Mouse (Mus musculus) layer of hippocampus, adult 18-20 months (tissue): ENCODE data around the gene Ercc1. TPM values are rescaled to one million over a fixed set of nuclear protein-coding genes. Genes with fewer than 3 reads are reported as not detected.

ENCODE experiments used
- DNase-seq, 2 experiments: peaks; one replicate each; pipeline ENCODE4 v3.0.0; 2022; ENCODE audit warnings: low spot score in 2 of 2
- long read RNA-seq: library from polyadenylated mRNA; stranded (forward); transcript quantifications from one replicate; pipeline ENCODE4 v2.0.0, GENCODE M21; 2021
- total RNA-seq, 2 experiments: library from RNA; stranded (reverse); gene quantifications; 2 replicates each; pipeline ENCODE4 v1.2.3; 2021

The Ercc1 gene
- 10 to 100 TPM; 47.7 to 49.0 TPM for total RNA-seq
- long read RNA-seq, transcript Ercc1-201 (10 exons, 1,375 nt): major isoform, 11 of 19 reads
- long read RNA-seq, partial matches to known transcripts: 3 of 19 reads
- long read RNA-seq, other reads (novel, unspliced or antisense): 3 of 19 reads

DNA sequence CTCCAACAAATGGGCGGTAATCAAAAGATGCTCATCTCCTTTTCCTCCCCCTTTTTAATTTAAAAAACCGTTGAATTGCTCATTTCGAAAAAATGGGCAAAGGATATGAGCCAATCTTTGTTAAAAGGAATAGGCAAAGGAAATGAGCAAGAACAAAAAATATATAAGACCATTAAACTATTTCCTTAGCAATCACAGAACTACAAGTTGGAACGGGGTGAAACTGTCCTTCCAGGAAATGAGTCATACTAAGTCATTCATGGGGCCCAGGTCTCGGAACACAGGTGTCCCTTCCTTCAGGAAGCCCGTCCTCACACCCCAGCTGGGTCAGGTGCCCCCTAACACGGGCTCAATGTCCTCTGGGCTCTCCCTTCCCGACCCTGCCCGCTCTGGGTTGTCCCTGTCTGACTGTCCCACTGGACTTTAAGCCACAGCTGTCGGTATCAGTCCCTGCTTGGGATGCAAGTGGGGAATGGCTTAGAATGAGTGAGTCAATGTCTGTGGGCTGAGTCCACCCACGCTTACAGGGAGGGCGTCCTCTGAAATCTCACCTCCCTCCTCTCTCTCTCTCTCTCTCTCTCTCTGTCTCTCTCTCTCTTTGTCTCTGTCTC, at the start of gene Ercc1:
TSS of gene Ercc1 (plus strand) at position 542 of the 611 bp plus-strand sequence.
- no peak for DNase-seq

- peak; percentile 92 to 98 for DNase-seq
Observed at GRCm38 (mm10) chr7:19295503-19296185, 48.9 kb upstream of the Ercc1 start.

DNA sequence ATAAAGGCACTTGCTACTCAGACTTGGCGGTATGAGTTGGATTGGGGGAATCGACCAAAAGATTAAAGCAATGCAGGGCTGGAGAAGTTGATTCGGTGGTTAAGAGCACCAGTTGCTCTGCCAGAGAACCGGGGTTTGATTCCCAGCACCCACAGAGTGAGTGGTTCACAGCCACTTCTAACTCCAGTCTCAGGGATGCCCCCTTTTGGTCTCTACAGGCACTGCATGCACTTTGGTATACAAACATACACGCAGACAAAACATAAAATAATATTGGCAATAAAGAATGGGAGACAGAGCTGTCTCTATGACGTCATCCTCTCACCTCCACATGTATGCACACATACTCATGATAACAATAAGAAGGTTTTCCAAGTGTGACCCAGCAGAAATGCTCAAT, 47.5 kb upstream of the Ercc1 start:
- no peak for DNase-seq

- DNase-seq: no peak
Observed at GRCm38 (mm10) chr7:19297794-19298193, 46.8 kb upstream of the Ercc1 start.

GRCm38 (mm10) chr7:19299194-19299593, 45.4 kb upstream of the Ercc1 start:
- peak in 1 of 2 experiments; percentile 50 for DNase-seq

DNA sequence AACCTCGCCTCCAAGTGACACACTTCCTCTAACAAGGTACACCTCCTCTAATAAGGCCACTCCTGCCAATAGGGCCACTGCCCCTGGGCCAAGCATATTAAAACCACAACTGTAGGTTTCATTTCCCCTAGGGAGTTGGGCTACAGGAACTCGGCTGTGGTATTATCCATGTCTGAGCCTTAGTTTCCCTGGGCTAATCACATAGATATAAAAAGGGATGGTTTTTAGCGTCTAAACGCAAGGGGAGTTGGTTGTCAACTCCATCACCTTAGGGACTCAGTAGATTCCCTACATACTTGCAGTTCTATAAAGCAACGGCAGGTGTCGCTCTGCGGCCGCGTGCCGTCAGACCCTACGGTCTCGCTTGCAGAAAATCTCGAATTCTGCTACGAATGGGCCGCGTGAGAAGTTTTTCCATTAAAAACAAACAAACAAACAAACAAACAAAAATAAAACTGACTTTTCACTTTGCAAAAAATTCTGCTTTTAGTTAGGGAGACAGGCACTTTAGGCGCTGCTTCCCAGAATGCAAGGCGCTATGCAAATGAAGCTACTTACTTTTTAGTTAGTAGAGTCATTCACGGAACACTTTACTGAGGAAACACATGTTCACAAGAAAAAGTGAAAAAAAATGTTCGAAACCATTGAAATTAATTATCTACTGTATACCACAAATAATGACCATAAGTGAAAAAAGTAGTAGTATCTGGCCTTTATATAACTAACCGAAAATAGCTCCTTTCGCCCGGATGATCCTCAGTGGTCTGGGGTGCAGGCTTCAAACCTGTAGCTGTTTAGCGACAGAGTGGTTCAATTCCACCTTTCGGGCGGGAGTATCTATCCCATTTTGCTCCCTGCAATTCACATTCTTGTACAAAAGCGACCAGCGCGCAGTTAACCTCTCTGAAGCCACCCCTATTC, 43.8 kb upstream of the Ercc1 start:
- peak in 1 of 2 experiments; percentile 89 for DNase-seq

DNA sequence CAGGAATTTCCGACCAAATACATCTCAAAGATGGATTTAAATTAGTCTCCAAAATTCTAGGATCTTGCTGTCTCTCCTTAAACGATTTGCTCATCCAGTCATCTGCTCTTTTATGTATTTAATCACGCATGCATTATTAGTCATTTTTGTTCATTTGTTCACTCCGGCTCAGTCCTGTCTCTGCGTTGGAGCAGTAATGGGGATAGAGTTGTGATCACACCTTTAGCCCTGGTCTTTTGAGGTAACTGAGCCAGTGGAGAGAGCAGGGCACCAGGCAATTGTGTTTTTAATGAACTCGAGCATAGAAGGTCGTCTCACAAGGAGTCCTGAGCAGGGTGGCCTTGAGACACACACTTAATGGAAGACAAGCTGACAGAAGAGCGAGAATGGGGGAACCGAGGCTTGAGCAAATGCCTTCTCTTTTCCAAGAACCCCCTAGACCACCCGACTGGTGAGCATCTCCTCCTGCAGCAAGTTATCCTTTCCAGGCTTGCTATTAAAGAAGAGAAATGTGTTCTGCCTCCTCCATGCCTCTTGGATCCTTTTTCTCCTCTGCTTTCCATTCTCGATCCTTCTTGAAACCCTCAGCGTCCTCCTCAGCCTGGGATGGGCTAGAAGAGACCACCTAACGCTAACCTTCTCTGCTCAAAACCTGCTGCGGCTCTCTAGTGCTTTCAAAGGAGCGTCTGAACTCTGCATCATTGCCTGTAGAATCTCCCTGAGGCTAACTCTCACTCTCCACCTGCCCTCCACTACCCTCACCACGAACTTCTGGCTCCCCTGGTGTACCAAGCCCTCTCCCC, 42.9 kb upstream of the Ercc1 start:
- no peak for DNase-seq

GRCm38 (mm10) chr7:19302264-19303045, 42.1 kb upstream of the Ercc1 start:
- no peak for DNase-seq

GRCm38 (mm10) chr7:19303046-19303305, 41.6 kb upstream of the Ercc1 start:
- DNase-seq: no peak

DNA sequence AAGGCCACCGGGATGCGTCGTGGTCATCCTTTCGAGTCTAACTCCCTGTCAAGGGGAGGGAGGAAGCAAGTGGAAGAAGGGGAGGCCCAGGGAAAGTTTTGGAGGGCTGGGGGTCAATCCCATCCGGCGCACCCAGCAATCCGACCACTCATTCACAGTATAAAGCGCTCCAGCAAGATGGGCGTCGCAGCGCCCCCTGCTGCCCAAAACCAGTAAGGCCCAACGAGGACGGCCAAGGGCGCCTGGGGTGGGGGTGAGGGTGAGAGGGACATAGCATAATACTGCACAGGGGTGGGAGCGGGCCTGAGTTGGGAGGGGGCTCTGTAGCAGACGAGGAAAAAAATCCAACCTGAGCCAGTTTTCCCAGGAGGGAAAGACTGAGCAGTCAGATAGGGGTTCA, 40.8 kb upstream of the Ercc1 start:
- peak in 1 of 2 experiments; percentile 71 for DNase-seq

DNA sequence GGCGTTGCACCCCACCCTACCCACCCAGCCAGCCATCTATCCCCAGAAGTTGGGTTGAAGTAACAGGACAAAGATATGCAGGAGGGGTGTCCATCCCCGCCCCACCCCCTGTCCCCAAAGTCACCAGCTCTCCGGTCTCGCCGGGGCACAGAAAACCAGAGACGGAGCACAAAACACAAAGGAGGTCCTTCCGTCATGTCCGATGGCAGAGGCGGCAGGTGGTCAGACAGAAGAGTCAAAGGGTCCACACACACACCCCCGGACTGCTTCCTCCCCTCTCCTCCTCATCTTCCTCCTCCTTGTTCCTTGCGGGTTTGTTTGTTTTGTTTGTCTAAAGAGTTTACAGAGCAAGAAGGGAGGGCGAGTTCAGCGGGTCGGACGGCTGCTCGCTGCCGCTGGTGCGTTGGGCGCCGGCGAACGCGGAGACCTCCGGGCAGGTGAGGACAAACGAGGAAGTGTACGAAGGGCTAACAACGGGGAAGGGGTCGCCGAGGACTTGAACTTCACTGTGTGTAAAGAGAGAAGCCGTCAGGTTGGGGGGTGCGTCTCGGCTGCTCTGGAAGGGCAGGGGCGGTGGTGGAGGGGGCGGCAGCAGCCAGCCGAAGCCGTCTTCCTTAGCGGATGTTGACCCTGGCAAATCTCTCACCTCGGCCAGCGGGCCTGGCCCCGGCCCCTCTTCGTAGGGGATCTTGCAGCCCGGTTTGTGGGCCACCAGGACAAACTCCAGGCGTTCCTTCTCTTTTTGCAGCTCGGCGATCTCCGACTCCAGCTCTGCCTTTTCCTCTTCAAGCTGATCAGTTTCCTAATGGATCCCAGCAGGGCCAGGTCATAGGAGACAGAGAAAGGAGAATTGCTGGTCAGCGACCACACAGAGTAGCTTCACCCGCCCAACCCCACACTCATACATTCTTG, 39.8 kb upstream of the Ercc1 start:
- no peak for DNase-seq

DNA sequence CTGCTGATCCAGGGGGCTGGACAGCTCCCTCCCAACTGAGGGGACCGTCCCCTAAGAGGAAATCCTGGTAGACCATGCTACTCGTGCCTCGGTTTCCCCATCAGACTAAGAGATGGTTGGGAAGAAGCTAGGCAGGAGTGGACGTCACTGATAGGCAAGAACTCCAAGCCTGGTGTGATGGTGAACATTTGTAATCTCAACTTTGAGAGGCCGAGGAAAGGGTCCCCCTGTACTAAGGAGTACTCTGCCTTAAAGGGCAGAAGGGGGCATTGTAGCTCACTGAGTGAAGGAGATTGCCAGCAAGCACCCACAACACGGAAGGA, 39.2 kb upstream of the Ercc1 start:
- DNase-seq: no peak

DNA sequence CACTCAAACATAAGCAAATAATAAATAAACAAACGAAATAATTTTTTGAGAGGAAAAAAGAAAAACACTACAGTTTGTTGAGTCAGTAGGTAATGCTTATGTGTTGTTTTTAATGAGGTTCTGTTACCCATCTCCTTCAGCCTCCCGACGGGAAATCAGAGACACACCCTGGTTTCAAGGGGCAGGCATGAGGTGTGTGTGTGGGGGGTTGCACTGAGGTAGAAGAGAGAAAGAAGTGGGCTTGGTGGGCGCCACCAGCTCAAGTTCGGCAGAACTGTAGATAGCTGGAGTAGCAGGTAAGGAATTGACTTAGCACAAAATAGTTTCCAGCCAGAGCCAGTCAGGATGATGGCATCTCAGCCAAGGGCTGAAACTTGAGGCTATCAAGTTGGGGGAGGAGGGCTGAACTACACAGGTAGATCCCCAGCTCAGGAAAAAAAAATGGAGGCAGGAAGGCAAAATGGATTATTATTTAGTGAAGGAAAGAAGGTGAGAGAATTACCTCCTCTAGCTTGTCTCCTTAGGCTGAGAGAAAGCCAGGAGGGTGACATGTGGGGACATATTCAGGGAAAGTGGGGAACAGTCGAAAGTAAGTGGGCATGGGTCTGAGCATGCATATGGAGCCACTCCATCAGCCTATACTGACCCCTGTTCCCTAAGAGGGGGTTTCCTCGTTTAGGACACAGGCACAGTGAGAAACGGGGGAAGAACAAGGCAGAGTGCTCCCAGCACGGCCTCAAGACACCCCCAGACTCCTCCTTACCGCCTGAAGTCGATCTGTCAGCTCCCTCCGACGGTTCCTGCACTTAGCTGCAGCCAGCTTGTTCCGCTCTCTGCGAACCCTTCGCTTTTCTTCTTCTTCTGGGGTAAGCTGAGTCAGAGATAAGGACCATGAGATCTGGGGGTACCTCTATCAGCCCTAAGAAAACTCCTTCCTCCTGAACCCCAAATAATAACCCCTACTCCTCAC, 38.5 kb upstream of the Ercc1 start:
- no peak for DNase-seq

DNA sequence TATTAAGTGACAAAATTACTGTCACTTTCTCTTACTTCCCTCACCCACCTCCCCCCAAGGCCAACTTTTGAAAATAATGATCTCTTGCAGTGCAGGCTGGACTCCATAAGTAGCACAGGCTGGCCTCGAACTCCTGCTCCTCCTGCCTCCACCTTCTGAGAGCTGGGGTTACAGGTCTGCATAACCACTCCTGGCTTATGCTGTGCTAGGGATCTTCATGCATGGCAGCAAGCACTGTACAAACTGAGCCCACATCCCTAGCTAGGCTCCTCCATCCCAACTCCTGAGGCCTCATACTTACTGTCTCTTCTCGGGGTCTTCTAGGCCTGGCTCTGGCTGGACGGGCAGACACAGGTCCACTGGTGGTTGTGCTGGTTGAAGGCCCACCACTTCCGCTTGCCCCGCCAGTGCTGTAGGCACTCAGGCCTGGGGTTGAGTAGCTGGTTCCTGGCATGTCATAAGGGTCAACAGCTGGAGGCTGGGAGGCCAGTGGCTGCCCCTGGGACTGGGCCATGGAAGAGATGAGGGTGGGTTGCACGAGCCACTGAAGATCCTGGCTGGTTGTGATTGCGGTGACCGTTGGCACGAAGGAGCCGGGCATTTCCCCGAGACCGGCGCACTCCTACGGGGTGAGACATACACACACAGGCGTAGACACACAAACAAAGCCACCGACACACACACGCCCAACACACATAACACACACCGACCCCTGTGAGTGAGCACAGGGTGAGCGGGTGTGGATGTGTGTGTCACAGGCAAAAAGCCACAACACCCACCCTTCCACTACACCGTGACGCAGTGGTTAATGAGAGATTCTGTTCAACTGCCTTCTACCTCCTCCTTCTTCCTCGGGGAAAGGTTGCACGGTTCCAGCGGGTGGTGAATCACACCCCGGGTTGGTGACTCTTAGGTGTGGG, 37.5 kb upstream of the Ercc1 start:
- DNase-seq: no peak

DNA sequence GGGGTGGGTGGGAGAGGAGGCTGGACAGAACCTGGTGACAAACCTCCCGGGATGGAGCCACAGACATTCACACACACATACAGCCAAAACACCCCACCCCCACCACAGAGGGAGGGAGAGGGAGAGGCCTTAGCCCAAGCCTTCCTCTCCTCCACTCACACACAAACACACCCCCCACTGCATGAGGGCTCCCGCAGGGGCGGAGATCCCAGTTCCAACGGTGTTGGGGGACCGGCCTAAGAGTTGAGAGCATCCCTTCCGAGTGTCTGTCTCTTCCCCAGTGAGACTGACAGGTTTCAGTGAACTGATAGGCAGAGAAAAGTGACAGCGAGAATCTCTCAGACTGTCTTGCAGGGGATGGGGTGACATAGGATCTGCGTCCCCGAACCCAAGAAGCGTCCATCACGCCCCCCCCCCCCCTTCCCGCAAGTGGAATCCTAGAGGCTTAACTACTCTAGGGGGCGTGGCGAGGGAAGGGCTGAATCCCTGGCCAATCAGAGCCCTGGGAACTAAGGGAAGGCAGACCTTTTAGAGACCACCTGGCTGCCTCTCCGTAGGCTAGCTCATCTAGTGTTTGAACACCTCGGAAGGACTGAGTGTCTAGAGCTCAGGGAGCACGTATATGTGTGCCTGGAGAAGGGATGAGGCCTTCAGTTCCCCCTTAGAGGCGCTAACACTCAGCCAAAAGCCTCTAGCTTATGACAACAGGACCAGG, 36.7 kb upstream of the Ercc1 start:
- DNase-seq: peak; percentile 67 to 85

GRCm38 (mm10) chr7:19308454-19309277, 35.9 kb upstream of the Ercc1 start:
- peak; percentile 97 to 98 for DNase-seq
